8 mouse cellular contexts compared by ENCODE assay signal in the genomic region with DNA sequence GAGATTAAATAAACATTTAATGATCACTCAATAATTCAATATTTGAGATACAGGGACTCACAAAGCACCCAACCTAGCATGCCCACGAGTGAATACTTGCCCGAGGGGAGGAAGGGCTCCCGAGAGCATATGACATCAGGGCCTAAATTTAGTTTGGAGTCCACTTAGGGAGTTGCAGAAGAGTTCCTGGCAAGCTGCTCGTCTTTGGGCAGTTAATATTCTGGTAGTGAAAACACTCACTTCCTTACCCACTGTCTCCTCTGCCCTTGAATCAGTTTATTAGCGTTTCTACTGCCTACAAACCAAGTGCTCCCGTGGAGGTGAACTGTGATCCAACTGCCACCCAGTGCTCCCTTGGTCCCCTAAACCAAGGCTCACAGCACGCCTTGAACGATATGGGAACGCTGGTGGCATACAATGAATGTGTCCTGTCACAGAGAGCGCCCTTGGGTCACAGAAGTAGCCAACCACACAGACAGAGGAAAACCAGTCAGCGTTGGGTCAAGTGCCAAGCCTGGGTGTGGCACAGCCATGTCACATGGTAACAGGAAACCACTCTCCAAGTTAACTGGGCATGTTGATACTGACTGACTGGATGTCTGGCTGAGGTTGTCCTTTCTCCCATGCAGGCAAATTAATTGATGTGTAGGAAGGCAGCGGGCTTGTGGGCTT. TPM values are rescaled to one million over a fixed set of nuclear protein-coding genes. Genes with fewer than 3 reads are reported as not detected.
A peak's percentile ranks its signal among the peaks of the same experiment; 100 is the strongest.
DNase-seq lines count a peak whose midpoint lies in the region; ATAC-seq lines count a peak whose summit lies in the region.

No protein-coding gene starts in this region.

- peaks cover 36% of the 10 kb centered on the region for H3K4me1 ChIP-seq in heart, embryonic 10.5 days
- peaks cover 28% of the 10 kb centered on the region for H3K4me1 ChIP-seq in lung, embryonic 15.5 days
- peaks cover 2% of the 10 kb centered on the region; the same call in 1 of the 2 replicates for H3K4me1 ChIP-seq in midbrain, embryonic 16.5 days (ENCODE audit: control insufficient read depth, insufficient read depth, low read length)

- DNase-seq in cerebellum, adult 9-11 months: peak; percentile 34
- DNase-seq in adipocyte (ENCODE audit: low spot score): peak; percentile 72
- no peak for DNase-seq in heart, embryonic 10.5 days (ENCODE audit: low spot score)
- no peak for DNase-seq in thymus, postnatal 0 days (ENCODE audit: low spot score)
- no peak for DNase-seq in cerebellum, adult 11 months

- no peaks in the 10 kb centered on the region for H3K9me3 ChIP-seq in heart, embryonic 10.5 days
- no peaks in the 10 kb centered on the region for H3K9me3 ChIP-seq in lung, embryonic 15.5 days
- H3K9me3 ChIP-seq in midbrain, embryonic 16.5 days (replicated peaks; ENCODE audit: control insufficient read depth, low read length, poor library complexity, severe bottlenecking): no peaks in the 10 kb centered on the region

- no peak overlapping the region for H3K9ac ChIP-seq in lung, embryonic 15.5 days
- no peak overlapping the region for H3K9ac ChIP-seq in midbrain, embryonic 16.5 days (ENCODE audit: low read depth, low read length)

- no peak for ATAC-seq in cerebellum, adult (ENCODE audit: insufficient number of reproducible peaks, low FRiP score, low TSS enrichment)
- no peak for ATAC-seq in lung, embryonic 15.5 days (ENCODE audit: borderline replicate concordance, extremely low read depth, low FRiP score, low TSS enrichment)
- no peak for ATAC-seq in midbrain, embryonic 16.5 days

- H3K36me3 ChIP-seq in heart, embryonic 10.5 days: peaks cover 2% of the 10 kb centered on the region; the same call in 1 of the 2 replicates
- no peaks in the 10 kb centered on the region for H3K36me3 ChIP-seq in lung, embryonic 15.5 days
- H3K36me3 ChIP-seq in midbrain, embryonic 16.5 days (ENCODE audit: control insufficient read depth, insufficient read depth, low read length): 0 out of 2 replicates have a peak, but pooled peaks cover 2% of the 10 kb centered on the region

- no peak overlapping the region for H3K4me3 ChIP-seq in heart, embryonic 10.5 days
- no peak overlapping the region for H3K4me3 ChIP-seq in lung, embryonic 15.5 days
- H3K4me3 ChIP-seq in midbrain, embryonic 16.5 days (ENCODE audit: low read depth, low read length): no peak overlapping the region

- no peak overlapping the region for H3K4me2 ChIP-seq in lung, embryonic 15.5 days
- no peak overlapping the region for H3K4me2 ChIP-seq in midbrain, embryonic 16.5 days (ENCODE audit: low read length)

- peaks cover 7% of the 10 kb centered on the region; the same call in 1 of the 2 replicates for H3K27me3 ChIP-seq in heart, embryonic 10.5 days (ENCODE audit: insufficient read depth, poor library complexity, severe bottlenecking)
- H3K27me3 ChIP-seq in lung, embryonic 15.5 days: no peaks in the 10 kb centered on the region
- H3K27me3 ChIP-seq in midbrain, embryonic 16.5 days (ENCODE audit: control insufficient read depth, insufficient read depth, low read depth, low read length): no peaks in the 10 kb centered on the region

- peak overlapping the region; percentile 17; the same call in 1 of the 2 replicates for H3K27ac ChIP-seq in heart, embryonic 10.5 days
- H3K27ac ChIP-seq in lung, embryonic 15.5 days: peak overlapping the region; percentile 50; the same call in 1 of the 2 replicates
- no peak overlapping the region for H3K27ac ChIP-seq in midbrain, embryonic 16.5 days (ENCODE audit: low read length)

- WGBS in heart, embryonic 10.5 days: 67% methylated on average over 12 of the region's 12 CpGs
- WGBS in lung, embryonic 15.5 days: 45% methylated on average over 12 of the region's 12 CpGs
- 89% methylated on average over 12 of the region's 12 CpGs for WGBS in midbrain, embryonic 16.5 days

RNA-seq across cellular contexts. Expression of gene S100b, which starts 4.2 kb away (rescaled TPM):
- polyA plus RNA-seq in heart, embryonic 10.5 days (2016; fragmentation: Nextera tagmentation; extraction: Ambion mirVana): 0.10 and 0.11 TPM in 2 replicates
- 0.59 and 0.67 TPM in 2 replicates for polyA plus RNA-seq in lung, embryonic 15.5 days (2015; fragmentation: Nextera tagmentation; extraction: Ambion mirVana)
- 0.14 and 0.27 TPM in 2 replicates for polyA plus RNA-seq in thymus, postnatal 0 days (2015; fragmentation: Nextera tagmentation; extraction: Ambion mirVana)
- polyA plus RNA-seq in midbrain, embryonic 16.5 days (2015; fragmentation: Nextera tagmentation; extraction: Ambion mirVana): 0.92 and 2.1 TPM in 2 replicates

RNA-seq across cellular contexts. Expression of gene Prmt2, which starts 20.2 kb away (rescaled TPM):
- 57.3 and 63.0 TPM in 2 replicates for polyA plus RNA-seq in heart, embryonic 10.5 days (2016; fragmentation: Nextera tagmentation; extraction: Ambion mirVana)
- polyA plus RNA-seq in lung, embryonic 15.5 days (2015; fragmentation: Nextera tagmentation; extraction: Ambion mirVana): 51.7 and 53.4 TPM in 2 replicates
- polyA plus RNA-seq in thymus, postnatal 0 days (2015; fragmentation: Nextera tagmentation; extraction: Ambion mirVana): 13.7 and 15.4 TPM in 2 replicates
- polyA plus RNA-seq in midbrain, embryonic 16.5 days (2015; fragmentation: Nextera tagmentation; extraction: Ambion mirVana): 419 and 423 TPM in 2 replicates

Comparison
In these comparisons a context has a peak if more than half of its experiments do, and no peak if none do; other contexts are left out.
1. DNase-seq: peak in cerebellum, adult 9-11 months (single experiment) and adipocyte (single experiment); none in heart, embryonic 10.5 days (single experiment), thymus, postnatal 0 days (single experiment) and cerebellum, adult 11 months (single experiment).